Mouse (Mus musculus): ENCODE results near the gene Gm9195. TPM values are rescaled to one million over a fixed set of nuclear protein-coding genes. Genes with fewer than 3 reads are reported as not detected.

Gm9195 gene
- polyA plus RNA-seq, 1 experiment from 2014 or later, result not detected

- no peak overlapping the region for H3K27ac ChIP-seq
- no peak for ATAC-seq (ENCODE audit: low read depth)
Observed at GRCm38 (mm10) chr14:72503241-72503640, 11.6 kb upstream of the Gm9195 start.

DNA sequence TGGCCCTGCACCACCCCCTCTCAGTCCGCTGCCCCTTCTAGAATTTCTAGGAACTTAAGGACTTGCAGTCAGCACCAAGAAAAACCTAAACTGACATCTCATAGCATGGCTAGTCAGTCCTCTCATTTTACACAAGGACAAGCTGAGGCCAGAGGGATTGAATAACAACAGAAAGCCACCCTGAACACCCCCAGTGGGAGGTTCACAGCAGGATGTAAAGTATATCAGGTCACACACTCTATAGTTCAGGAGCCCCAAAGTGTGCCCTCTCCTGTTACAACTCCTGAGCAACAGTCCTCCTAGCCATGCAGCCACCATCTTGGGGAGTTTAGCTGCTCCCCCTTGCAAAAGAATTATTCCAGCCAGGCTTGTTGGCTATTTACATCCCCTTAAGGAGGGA lies 2.1 kb upstream of the Gm9195 start:
- no peaks in the 10 kb centered on the region for H3K4me1 ChIP-seq (replicated peaks)
- ATAC-seq (ENCODE audit: low read depth) (no peak), DNase-seq (no peak)
- H3K36me3 ChIP-seq, result no peaks in the 10 kb centered on the region
- no peak overlapping the region for H3K4me3 ChIP-seq (replicated peaks)
- WGBS (ENCODE audit: insufficient replicate concordance), result 63% methylated on average over 1 of the region's 1 CpGs
- H3K9me3 ChIP-seq (replicated peaks), result no peaks in the 10 kb centered on the region
- H3K9ac ChIP-seq, result no peak overlapping the region
- no peaks in the 10 kb centered on the region for H3K27me3 ChIP-seq
- no peak overlapping the region for H3K27ac ChIP-seq
- H3K4me2 ChIP-seq, result no peak overlapping the region

More at GRCm38 (mm10) chr14:72503241-72503640, 11.6 kb upstream of the Gm9195 start:
- Histone ChIP-seq H3K4me2 (no peak overlapping the region), H3K36me3 (no peaks in the 10 kb centered on the region), H3K27me3 (no peaks in the 10 kb centered on the region), H3K9ac (no peak overlapping the region), H3K4me3 (replicated peaks) (no peak overlapping the region), H3K4me1 (replicated peaks) (no peaks in the 10 kb centered on the region), H3K9me3 (replicated peaks) (no peaks in the 10 kb centered on the region)
- no peak for DNase-seq
- WGBS (ENCODE audit: insufficient replicate concordance), result 35% methylated on average over 6 of the region's 6 CpGs

DNA sequence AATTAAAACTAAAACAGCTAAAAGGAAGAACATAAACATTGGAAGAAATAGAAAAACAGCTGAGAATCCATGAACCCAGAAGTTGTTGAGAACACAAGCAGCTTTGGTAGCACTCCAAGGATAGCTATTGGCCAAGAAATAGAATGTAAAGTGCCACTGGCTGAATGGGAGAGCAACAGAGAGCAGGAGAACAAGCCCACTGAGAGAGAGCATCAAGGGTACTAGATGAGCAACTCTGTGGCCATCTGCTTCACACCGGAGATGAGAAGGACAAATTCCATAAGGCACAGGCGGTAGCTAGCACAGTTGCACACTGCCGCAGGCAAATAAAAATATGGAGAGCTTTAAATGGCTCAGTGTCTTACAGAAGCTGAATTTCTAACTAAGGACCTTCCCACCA lies 1.3 kb downstream of the Gm9195 start:
- Histone ChIP-seq H3K4me2 (no peak overlapping the region), H3K4me1 (replicated peaks) (no peaks in the 10 kb centered on the region), H3K4me3 (replicated peaks) (no peak overlapping the region), H3K27me3 (no peaks in the 10 kb centered on the region), H3K9me3 (replicated peaks) (no peaks in the 10 kb centered on the region), H3K36me3 (no peaks in the 10 kb centered on the region), H3K9ac (no peak overlapping the region), H3K27ac (no peak overlapping the region)
- whole genome bisulfite sequencing (ENCODE audit: insufficient replicate concordance), result 86% methylated on average over 3 of the region's 3 CpGs
- DNase-seq (no peak), ATAC-seq (ENCODE audit: low read depth) (no peak)

DNA sequence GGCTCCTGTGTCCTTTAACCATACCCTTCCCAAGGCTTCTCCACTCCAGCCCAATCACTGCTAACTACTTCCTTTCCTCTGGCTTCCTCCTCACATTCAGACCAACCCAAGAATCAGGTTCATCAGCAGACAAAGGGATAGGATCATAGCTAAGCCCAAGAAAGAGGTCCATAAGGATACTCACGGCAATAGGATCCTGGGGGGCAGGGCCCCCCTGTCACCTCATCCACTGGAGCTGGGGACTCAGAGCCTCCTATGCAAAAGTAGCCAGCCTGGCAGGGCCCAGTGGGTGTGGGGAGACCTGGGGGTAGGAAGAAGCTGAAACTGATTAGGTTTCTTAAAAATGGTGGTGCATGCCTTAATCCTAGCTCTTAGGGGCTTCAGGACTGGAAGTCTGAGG lies 17.1 kb downstream of the Gm9195 start:
- Histone ChIP-seq H3K9me3 (replicated peaks) (no peaks in the 10 kb centered on the region), H3K27ac (no peak overlapping the region), H3K27me3 (no peaks in the 10 kb centered on the region), H3K36me3 (no peaks in the 10 kb centered on the region), H3K4me2 (no peak overlapping the region), H3K9ac (no peak overlapping the region), H3K4me1 (replicated peaks) (no peaks in the 10 kb centered on the region), H3K4me3 (replicated peaks) (no peak overlapping the region)
- DNase-seq (no peak), ATAC-seq (ENCODE audit: low read depth) (no peak)
- 60% methylated on average over 1 of the region's 1 CpGs for WGBS (ENCODE audit: insufficient replicate concordance)

DNA sequence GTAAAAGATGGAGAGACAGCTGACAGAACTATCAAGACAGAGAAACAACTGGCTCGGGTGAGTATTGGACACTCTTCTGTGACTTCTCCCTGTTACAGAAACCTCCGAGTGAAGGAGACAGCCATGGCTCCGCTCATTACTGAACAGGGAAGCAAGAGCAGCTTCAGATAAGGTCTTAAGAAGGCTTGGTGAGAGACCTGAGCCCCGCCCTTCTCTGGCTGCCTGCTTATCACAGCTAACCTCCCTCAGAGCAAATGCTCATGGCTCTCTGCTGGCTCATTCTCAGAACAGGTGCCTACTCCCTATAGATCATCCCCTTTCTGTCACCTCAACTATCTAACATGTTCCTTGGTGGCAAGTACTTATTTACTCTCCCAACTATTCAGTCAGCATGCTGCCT lies 23.2 kb downstream of the Gm9195 start:
- ATAC-seq (ENCODE audit: low read depth), result peak; percentile 66
- WGBS (ENCODE audit: insufficient replicate concordance), result 20% methylated on average over 4 of the region's 4 CpGs

DNA sequence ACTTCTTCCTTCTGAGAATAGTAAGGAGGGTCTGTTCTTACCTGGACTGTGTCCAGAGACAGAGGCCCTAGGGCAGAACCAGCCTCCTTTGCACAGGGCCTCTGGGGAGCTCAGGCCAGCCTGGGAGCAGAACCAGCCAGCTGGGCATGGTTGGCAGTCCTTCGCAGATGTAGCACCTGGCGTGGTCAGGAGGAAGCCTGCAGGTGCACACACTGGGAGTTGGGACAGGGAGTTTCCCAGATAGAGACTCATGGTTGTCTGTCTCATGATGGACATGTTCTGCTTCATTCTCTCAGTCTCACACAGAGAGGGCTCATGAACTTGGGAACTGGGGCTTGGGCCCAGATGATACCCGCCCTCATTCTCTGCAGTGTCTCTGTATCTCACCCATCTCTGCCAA lies 25.3 kb downstream of the Gm9195 start:
- Histone ChIP-seq H3K4me1 (replicated peaks) (no peaks in the 10 kb centered on the region), H3K9me3 (replicated peaks) (no peaks in the 10 kb centered on the region), H3K27me3 (no peaks in the 10 kb centered on the region), H3K4me2 (no peak overlapping the region), H3K4me3 (replicated peaks) (no peak overlapping the region), H3K36me3 (no peaks in the 10 kb centered on the region), H3K9ac (no peak overlapping the region), H3K27ac (no peak overlapping the region)
- 76% methylated on average over 3 of the region's 3 CpGs for WGBS (ENCODE audit: insufficient replicate concordance)
- ATAC-seq (ENCODE audit: low read depth), result no peak
- no peak for DNase-seq

More for the DNA sequence above, 23.2 kb downstream of the Gm9195 start:
- Histone ChIP-seq H3K27me3 (no peaks in the 10 kb centered on the region), H3K4me1 (replicated peaks) (no peaks in the 10 kb centered on the region), H3K9me3 (replicated peaks) (no peaks in the 10 kb centered on the region), H3K4me3 (replicated peaks) (no peak overlapping the region), H3K27ac (no peak overlapping the region), H3K9ac (no peak overlapping the region), H3K4me2 (no peak overlapping the region), H3K36me3 (no peaks in the 10 kb centered on the region)
- no peak for DNase-seq

DNA sequence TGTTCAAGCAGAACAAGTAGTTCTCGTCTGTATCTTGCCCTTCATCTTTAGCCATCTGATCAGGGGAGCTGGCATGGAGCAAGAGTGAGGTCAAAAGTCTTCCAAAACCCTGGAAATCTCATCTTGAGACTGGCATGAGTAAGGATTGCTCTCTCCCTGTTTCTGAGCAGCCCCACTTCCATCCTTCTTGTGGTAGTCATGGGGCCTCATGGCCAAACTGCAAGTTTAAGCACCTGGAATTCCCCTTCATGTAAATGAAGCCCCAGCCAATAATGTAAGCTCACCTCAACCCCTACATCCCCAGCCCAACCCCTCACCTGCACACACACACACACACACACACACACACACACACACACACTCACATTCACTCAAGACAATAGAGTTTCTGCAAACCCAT lies 30.0 kb downstream of the Gm9195 start:
- no peak overlapping the region for H3K27ac ChIP-seq
- no peak for ATAC-seq (ENCODE audit: low read depth)
- no peaks in the 10 kb centered on the region for H3K27me3 ChIP-seq
- H3K4me3 ChIP-seq (replicated peaks), result no peak overlapping the region
- H3K9ac ChIP-seq, result no peak overlapping the region
- H3K36me3 ChIP-seq, result no peaks in the 10 kb centered on the region
- no peaks in the 10 kb centered on the region for H3K4me1 ChIP-seq (replicated peaks)
- 54% methylated on average over 1 of the region's 1 CpGs for WGBS (ENCODE audit: insufficient replicate concordance)
- H3K9me3 ChIP-seq (replicated peaks), result no peaks in the 10 kb centered on the region
- no peak for DNase-seq
- no peak overlapping the region for H3K4me2 ChIP-seq

DNA sequence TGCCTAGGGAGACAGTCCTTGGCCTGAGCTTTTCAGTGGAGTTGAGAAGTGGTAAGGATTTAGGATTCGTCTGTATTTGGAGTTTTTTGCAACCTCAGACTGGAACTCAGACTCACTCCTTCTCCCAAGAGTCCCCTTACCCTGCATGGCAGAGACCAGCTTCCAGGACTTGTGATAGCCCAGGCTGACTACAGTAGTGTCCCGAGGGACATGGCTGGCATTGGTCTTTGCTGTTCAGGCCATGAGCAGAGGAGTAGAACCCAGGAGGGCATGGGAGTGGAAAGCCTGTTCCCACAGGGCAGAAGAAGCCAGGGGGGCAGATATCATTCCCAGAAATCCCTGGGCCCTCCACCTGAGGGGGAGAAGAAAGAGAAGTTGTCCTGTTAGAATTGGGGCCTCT lies 31.3 kb downstream of the Gm9195 start:
- no peaks in the 10 kb centered on the region for H3K27me3 ChIP-seq
- H3K27ac ChIP-seq, result no peak overlapping the region
- no peaks in the 10 kb centered on the region for H3K4me1 ChIP-seq (replicated peaks)
- H3K4me2 ChIP-seq, result no peak overlapping the region
- no peak for DNase-seq
- H3K4me3 ChIP-seq (replicated peaks), result no peak overlapping the region
- ATAC-seq (ENCODE audit: low read depth), result no peak
- H3K36me3 ChIP-seq, result no peaks in the 10 kb centered on the region
- H3K9me3 ChIP-seq (replicated peaks), result no peaks in the 10 kb centered on the region
- WGBS (ENCODE audit: insufficient replicate concordance), result 34% methylated on average over 2 of the region's 2 CpGs
- H3K9ac ChIP-seq, result no peak overlapping the region

- WGBS (ENCODE audit: insufficient replicate concordance), result 84% methylated on average over 1 of the region's 1 CpGs
- DNase-seq, result no peak
- H3K9me3 ChIP-seq (replicated peaks), result no peaks in the 10 kb centered on the region
- no peaks in the 10 kb centered on the region for H3K36me3 ChIP-seq
- H3K9ac ChIP-seq, result no peak overlapping the region
- no peak overlapping the region for H3K4me3 ChIP-seq (replicated peaks)
- no peaks in the 10 kb centered on the region for H3K4me1 ChIP-seq (replicated peaks)
- no peaks in the 10 kb centered on the region for H3K27me3 ChIP-seq
- no peak for ATAC-seq (ENCODE audit: low read depth)
- no peak overlapping the region for H3K27ac ChIP-seq
- no peak overlapping the region for H3K4me2 ChIP-seq
Observed at GRCm38 (mm10) chr14:72458930-72459329, 32.7 kb downstream of the Gm9195 start.

DNA sequence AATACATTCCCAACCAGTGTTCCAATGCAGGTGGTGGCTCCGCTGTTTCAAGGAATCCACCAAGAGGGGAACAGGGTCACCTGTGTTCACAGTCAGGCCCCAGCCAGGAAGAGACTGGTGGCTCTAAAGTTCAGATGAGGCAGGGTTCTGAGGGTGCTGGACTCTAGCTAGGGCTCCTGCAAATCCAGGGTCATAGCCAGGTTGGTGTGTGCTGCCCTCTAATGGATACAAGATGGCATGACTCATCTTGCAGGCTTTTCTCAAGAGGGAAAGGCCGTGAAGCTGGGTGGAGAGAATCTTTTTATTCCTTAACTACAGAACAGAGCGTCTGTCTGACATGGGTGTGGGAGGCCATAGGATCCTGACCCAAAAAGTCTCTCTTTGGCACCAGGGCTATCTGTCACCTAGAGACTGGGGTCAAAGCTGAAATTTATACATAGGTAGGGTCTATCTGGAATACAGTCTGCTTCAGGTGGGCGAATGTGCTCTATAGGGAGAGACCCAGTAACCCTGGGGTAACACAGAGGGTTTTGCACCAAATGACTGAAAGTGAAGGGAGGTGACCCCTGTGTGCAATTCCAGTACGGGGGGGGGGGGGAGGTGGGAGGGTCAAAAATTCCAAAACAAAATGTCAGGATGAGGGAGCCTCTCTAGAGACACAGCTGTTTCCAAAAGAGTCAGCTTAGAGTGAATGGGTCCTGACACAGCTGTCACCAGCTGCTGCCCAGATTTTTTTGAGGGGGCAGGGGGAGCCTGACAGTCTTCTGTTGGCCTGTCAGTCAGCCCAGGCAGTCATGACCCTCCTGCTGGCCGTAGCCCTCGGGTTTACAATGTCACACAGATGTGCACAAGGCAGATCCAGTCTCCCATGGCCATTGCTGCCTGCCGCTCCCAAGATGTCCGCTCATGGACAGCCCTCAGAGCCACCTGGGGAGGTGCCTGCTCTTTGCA lies 44.2 kb downstream of the Gm9195 start:
- WGBS (ENCODE audit: insufficient replicate concordance), result 54% methylated on average over 9 of the region's 9 CpGs

GRCm38 (mm10) chr14:72442936-72443335 lies 48.7 kb downstream of the Gm9195 start:
- H3K4me1 ChIP-seq (replicated peaks), result no peaks in the 10 kb centered on the region
- H3K4me2 ChIP-seq, result no peak overlapping the region
- H3K27me3 ChIP-seq, result no peaks in the 10 kb centered on the region
- no peaks in the 10 kb centered on the region for H3K36me3 ChIP-seq
- no peak overlapping the region for H3K4me3 ChIP-seq (replicated peaks)
- DNase-seq (no peak), ATAC-seq (ENCODE audit: low read depth) (no peak)
- no peak overlapping the region for H3K9ac ChIP-seq
- H3K9me3 ChIP-seq (replicated peaks), result no peaks in the 10 kb centered on the region
- no peak overlapping the region for H3K27ac ChIP-seq
- whole genome bisulfite sequencing (ENCODE audit: insufficient replicate concordance), result 62% methylated on average over 11 of the region's 11 CpGs

More for the DNA sequence above, 44.2 kb downstream of the Gm9195 start:
- ATAC-seq (ENCODE audit: low read depth) (no peak), DNase-seq (no peak)
- Histone ChIP-seq H3K4me1 (replicated peaks) (no peaks in the 10 kb centered on the region), H3K36me3 (no peaks in the 10 kb centered on the region), H3K4me2 (no peak overlapping the region), H3K4me3 (replicated peaks) (no peak overlapping the region), H3K27ac (no peak overlapping the region), H3K9ac (no peak overlapping the region), H3K27me3 (no peaks in the 10 kb centered on the region), H3K9me3 (replicated peaks) (no peaks in the 10 kb centered on the region)

DNA sequence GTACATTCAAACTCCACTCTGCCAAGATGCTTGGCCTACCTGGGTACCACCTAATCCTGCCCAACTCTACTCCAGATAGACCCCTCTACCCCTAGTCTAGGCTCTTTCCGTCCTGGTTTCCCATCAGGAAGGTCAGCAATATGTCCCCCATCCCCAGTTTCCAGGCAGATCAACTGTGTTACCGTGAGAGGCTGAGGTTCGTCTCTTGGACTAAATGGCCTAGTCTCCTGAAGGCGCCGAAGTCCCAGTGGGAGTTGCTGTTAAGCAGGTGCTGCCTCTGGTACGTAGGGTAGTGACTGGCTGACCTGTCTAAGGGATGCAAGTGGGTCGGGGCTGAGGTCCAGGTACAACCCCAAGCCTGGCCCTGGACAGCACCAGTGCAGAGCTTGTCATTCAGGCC lies 50.7 kb downstream of the Gm9195 start:
- Histone ChIP-seq H3K27me3 (no peaks in the 10 kb centered on the region), H3K36me3 (no peaks in the 10 kb centered on the region), H3K4me2 (no peak overlapping the region), H3K9me3 (replicated peaks) (no peaks in the 10 kb centered on the region), H3K27ac (no peak overlapping the region), H3K4me1 (replicated peaks) (no peaks in the 10 kb centered on the region), H3K4me3 (replicated peaks) (no peak overlapping the region), H3K9ac (no peak overlapping the region)
- WGBS (ENCODE audit: insufficient replicate concordance), result 78% methylated on average over 7 of the region's 7 CpGs
- no peak for DNase-seq
- ATAC-seq (ENCODE audit: low read depth), result no peak

All from liver, embryonic 13.5 days (tissue).